Mouse (Mus musculus): ENCODE measurements around the gene Rab30.

GRCm38 (mm10) chr7:92837907-92838306 lies 96.5 kb downstream of the Rab30 start:
- TF ChIP-seq CTCF (IDR thresholded peaks at IDR 0.05; ENCODE audit: borderline replicate concordance, insufficient read depth, low read length) (no peak), POLR2A (IDR thresholded peaks at IDR 0.05; ENCODE audit: low read depth, low read length) (no peak)
